Mouse (Mus musculus): Measurements from ENCODE around the gene Prkaa2. TPM values are rescaled to one million over a fixed set of nuclear protein-coding genes. Genes with fewer than 3 reads are reported as not detected.
A peak's percentile ranks its signal among the peaks of the same experiment; 100 is the strongest.

Gene Prkaa2
- total and polyA plus RNA-seq, 3 experiments: 21.6 to 84.3 (median 76.5) TPM

GRCm38 (mm10) chr4:105133350-105134050 is 23.8 kb upstream of the Prkaa2 start:
- no peaks in the 10 kb centered on the region for H3K79me2 ChIP-seq (replicated peaks; ENCODE audit: control insufficient read depth, insufficient read depth, low read length)
- H3K9ac ChIP-seq (ENCODE audit: low read depth, low read length): no peak overlapping the region
- intact Hi-C loops (cut with DNase I): no loop called here
- no peak overlapping the region for H3K4me3 ChIP-seq
- TF ChIP-seq EP300 (IDR thresholded peaks at IDR 0.05; ENCODE audit: insufficient read depth, low read depth, low read length): no peak
- TF ChIP-seq CTCF (IDR thresholded peaks at IDR 0.05): no peak
- TF ChIP-seq POLR2A (IDR thresholded peaks at IDR 0.05; ENCODE audit: insufficient read depth, low read depth, low read length): no peak
- DNase-seq: no peak
- no peaks in the 10 kb centered on the region for H3K36me3 ChIP-seq (ENCODE audit: control insufficient read depth, insufficient read depth, low read length)
- no peaks in the 10 kb centered on the region for H3K27me3 ChIP-seq (ENCODE audit: control insufficient read depth, insufficient read depth, low read length)
- no peak overlapping the region for H3K27ac ChIP-seq
- peaks cover 4% of the 10 kb centered on the region for H3K4me1 ChIP-seq (ENCODE audit: control insufficient read depth, insufficient read depth, low read length)
- 69% methylated on average over 4 of the region's 4 CpGs for WGBS

- H3K27me3 ChIP-seq (ENCODE audit: control insufficient read depth, insufficient read depth, low read length): no peaks in the 10 kb centered on the region
- no peak overlapping the region for H3K27ac ChIP-seq
- no peak for TF ChIP-seq EP300 (IDR thresholded peaks at IDR 0.05; ENCODE audit: insufficient read depth, low read depth, low read length)
- TF ChIP-seq POLR2A (IDR thresholded peaks at IDR 0.05; ENCODE audit: insufficient read depth, low read depth, low read length): no peak
- no peak for TF ChIP-seq CTCF (IDR thresholded peaks at IDR 0.05)
- no peak overlapping the region for H3K9ac ChIP-seq (ENCODE audit: low read depth, low read length)
- H3K36me3 ChIP-seq (ENCODE audit: control insufficient read depth, insufficient read depth, low read length): no peaks in the 10 kb centered on the region
- peaks cover 4% of the 10 kb centered on the region for H3K4me1 ChIP-seq (ENCODE audit: control insufficient read depth, insufficient read depth, low read length)
- no peak overlapping the region for H3K4me3 ChIP-seq
- intact Hi-C loops (cut with DNase I): no loop called here
- DNase-seq: no peak
- 71% methylated on average over 9 of the region's 9 CpGs for WGBS
- no peaks in the 10 kb centered on the region for H3K79me2 ChIP-seq (replicated peaks; ENCODE audit: control insufficient read depth, insufficient read depth, low read length)
Observed at GRCm38 (mm10) chr4:105131756-105132314, 22.1 kb upstream of the Prkaa2 start.

- no peak for TF ChIP-seq CTCF (IDR thresholded peaks at IDR 0.05)
- TF ChIP-seq EP300 (IDR thresholded peaks at IDR 0.05; ENCODE audit: insufficient read depth, low read depth, low read length): no peak
- TF ChIP-seq POLR2A (IDR thresholded peaks at IDR 0.05; ENCODE audit: insufficient read depth, low read depth, low read length): no peak
- Histone ChIP-seq H3K4me1 (ENCODE audit: control insufficient read depth, insufficient read depth, low read length) (peaks cover 4% of the 10 kb centered on the region), H3K79me2 (replicated peaks; ENCODE audit: control insufficient read depth, insufficient read depth, low read length) (no peaks in the 10 kb centered on the region), H3K4me3 (no peak overlapping the region), H3K36me3 (ENCODE audit: control insufficient read depth, insufficient read depth, low read length) (no peaks in the 10 kb centered on the region), H3K9ac (ENCODE audit: low read depth, low read length) (no peak overlapping the region), H3K27me3 (ENCODE audit: control insufficient read depth, insufficient read depth, low read length) (no peaks in the 10 kb centered on the region), H3K27ac (no peak overlapping the region)
- 65% methylated on average over 7 of the region's 7 CpGs for WGBS
- no peak for DNase-seq
- intact Hi-C loops (cut with DNase I): loop anchor here (10.0 kb wide), 1 partner anchor 54 kb away; no protein-coding TSS in a partner anchor
Observed at GRCm38 (mm10) chr4:105129212-105129611, 19.5 kb upstream of the Prkaa2 start.

DNA sequence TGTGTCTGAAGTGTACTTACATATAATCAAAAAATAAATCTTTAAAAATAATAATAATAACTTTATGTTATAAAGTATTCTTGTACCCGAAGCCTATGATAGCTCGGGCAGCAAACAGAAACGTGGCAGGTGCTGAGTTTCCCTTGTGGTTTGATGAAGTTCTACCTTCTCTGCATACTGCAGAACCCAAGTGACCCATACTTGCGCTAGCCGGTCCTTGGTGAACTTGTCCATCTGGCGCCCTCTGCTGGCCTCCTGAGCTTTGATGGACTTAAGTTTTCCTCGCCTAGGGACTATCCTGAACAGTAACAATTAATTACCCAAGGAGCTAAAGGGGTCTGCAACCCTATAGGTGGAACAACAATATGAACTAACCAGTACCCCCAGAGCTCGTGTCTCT is 12.7 kb upstream of the Prkaa2 start:
- DNase-seq: peak; percentile 54 to 74
- no peak overlapping the region for H3K9ac ChIP-seq (ENCODE audit: low read depth, low read length)
- TF ChIP-seq POLR2A (IDR thresholded peaks at IDR 0.05; ENCODE audit: insufficient read depth, low read depth, low read length): no peak
- no peak for TF ChIP-seq EP300 (IDR thresholded peaks at IDR 0.05; ENCODE audit: insufficient read depth, low read depth, low read length)
- TF ChIP-seq CTCF (IDR thresholded peaks at IDR 0.05): peak; percentile 74
- no peaks in the 10 kb centered on the region for H3K27me3 ChIP-seq (ENCODE audit: control insufficient read depth, insufficient read depth, low read length)
- H3K4me1 ChIP-seq (ENCODE audit: control insufficient read depth, insufficient read depth, low read length): no peaks in the 10 kb centered on the region
- H3K27ac ChIP-seq: no peak overlapping the region
- H3K4me3 ChIP-seq: no peak overlapping the region
- 36% methylated on average over 8 of the region's 8 CpGs for WGBS
- H3K36me3 ChIP-seq (ENCODE audit: control insufficient read depth, insufficient read depth, low read length): no peaks in the 10 kb centered on the region
- H3K79me2 ChIP-seq (replicated peaks; ENCODE audit: control insufficient read depth, insufficient read depth, low read length): no peaks in the 10 kb centered on the region
- intact Hi-C loops (cut with DNase I): loop anchor here (1.0 to 10.0 kb wide), 3 partner anchors 48 to 211 kb away; no protein-coding TSS in a partner anchor

- Histone ChIP-seq H3K27ac (no peak overlapping the region), H3K36me3 (ENCODE audit: control insufficient read depth, insufficient read depth, low read length) (no peaks in the 10 kb centered on the region), H3K9ac (ENCODE audit: low read depth, low read length) (no peak overlapping the region), H3K4me1 (ENCODE audit: control insufficient read depth, insufficient read depth, low read length) (no peaks in the 10 kb centered on the region), H3K79me2 (replicated peaks; ENCODE audit: control insufficient read depth, insufficient read depth, low read length) (no peaks in the 10 kb centered on the region), H3K27me3 (ENCODE audit: control insufficient read depth, insufficient read depth, low read length) (no peaks in the 10 kb centered on the region), H3K4me3 (no peak overlapping the region)
- no peak for TF ChIP-seq CTCF (IDR thresholded peaks at IDR 0.05)
- no peak for TF ChIP-seq EP300 (IDR thresholded peaks at IDR 0.05; ENCODE audit: insufficient read depth, low read depth, low read length)
- no peak for TF ChIP-seq POLR2A (IDR thresholded peaks at IDR 0.05; ENCODE audit: insufficient read depth, low read depth, low read length)
- no peak for DNase-seq
- 74% methylated on average over 6 of the region's 6 CpGs for WGBS
- intact Hi-C loops (cut with DNase I): loop anchor here (5.0 to 10.0 kb wide), 2 partner anchors 46 to 89 kb away; no protein-coding TSS in a partner anchor
Observed at GRCm38 (mm10) chr4:105121081-105121480, 11.4 kb upstream of the Prkaa2 start.

GRCm38 (mm10) chr4:105113468-105113867 is 3.8 kb upstream of the Prkaa2 start:
- Histone ChIP-seq H3K36me3 (ENCODE audit: control insufficient read depth, insufficient read depth, low read length) (no peaks in the 10 kb centered on the region), H3K79me2 (replicated peaks; ENCODE audit: control insufficient read depth, insufficient read depth, low read length) (no peaks in the 10 kb centered on the region), H3K9ac (ENCODE audit: low read depth, low read length) (no peak overlapping the region), H3K4me1 (ENCODE audit: control insufficient read depth, insufficient read depth, low read length) (no peaks in the 10 kb centered on the region; the same call in 1 of the 2 replicates), H3K27ac (no peak overlapping the region), H3K4me3 (no peak overlapping the region), H3K27me3 (ENCODE audit: control insufficient read depth, insufficient read depth, low read length) (no peaks in the 10 kb centered on the region)
- intact Hi-C loops (cut with DNase I): no loop called here
- no peak for DNase-seq
- TF ChIP-seq CTCF (IDR thresholded peaks at IDR 0.05) (no peak), EP300 (IDR thresholded peaks at IDR 0.05; ENCODE audit: insufficient read depth, low read depth, low read length) (no peak), POLR2A (IDR thresholded peaks at IDR 0.05; ENCODE audit: insufficient read depth, low read depth, low read length) (no peak)
- 85% methylated on average over 3 of the region's 3 CpGs for WGBS

Measured in heart, adult 2 months (tissue).